18 mouse cellular contexts compared by ENCODE assay signal in the genomic region with DNA sequence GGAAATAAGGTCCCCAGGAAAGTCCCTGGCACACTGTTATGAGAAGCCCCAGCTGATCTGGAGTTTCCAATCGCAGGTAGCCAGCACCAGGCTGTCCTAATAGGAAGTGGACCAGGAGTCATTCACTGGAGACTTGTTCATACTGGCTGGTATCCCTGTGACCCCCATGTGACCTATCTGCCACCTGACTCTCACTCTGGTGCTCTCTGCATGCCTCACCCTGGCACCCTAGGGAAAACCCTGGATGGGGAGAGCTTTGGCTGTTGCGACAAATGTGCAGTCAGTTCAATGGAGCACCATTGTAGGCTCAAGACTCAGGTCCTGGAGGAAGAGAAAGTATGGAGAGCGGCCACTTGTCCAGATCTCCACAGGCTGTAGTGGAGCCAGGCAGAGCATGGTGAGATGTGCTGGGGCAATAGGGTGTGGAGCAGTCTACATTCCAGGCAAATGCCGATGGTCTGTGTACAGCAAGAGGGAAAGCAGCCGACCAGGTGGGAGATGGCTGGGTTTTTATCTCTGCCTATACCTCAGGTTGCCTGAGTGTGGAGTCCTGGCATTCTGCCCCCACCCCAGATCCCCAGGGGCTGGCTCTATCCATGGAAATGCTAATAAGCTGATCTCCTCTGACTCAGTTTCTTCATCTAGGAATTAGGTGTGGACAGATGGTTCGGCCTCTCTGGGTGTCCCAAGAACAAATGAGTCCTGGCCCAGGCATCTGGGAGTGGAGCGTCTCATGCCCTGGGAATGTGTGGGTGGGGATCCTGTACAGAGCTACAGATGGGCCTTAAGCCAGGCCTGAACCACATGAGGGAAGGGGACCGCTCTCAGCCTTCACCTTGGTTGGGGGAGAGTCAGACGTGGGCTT. TPM values are rescaled to one million over a fixed set of nuclear protein-coding genes. Genes with fewer than 3 reads are reported as not detected.
A peak's percentile ranks its signal among the peaks of the same experiment; 100 is the strongest.
DNase-seq lines count a peak whose midpoint lies in the region; ATAC-seq and TF ChIP-seq lines count a peak whose summit lies in the region.
"Had no signal": no experiment of that assay in that cellular context is flagged by ENCODE, and none has a peak within 500 bp of the region (broad histone marks: within the 10 kb centered on the region; RNA-seq: fewer than 3 reads in every experiment).

No protein-coding gene starts in this region.

- ATAC-seq in heart, embryonic 12.5 days (ENCODE audit: insufficient number of reproducible peaks, low FRiP score): peak; percentile 38; the same call in 1 of the 2 replicates
- ATAC-seq in intestine, postnatal 0 days: peak; percentile 46
- peak; percentile 59 for ATAC-seq in stomach, postnatal 0 days (ENCODE audit: low FRiP score, low TSS enrichment)
- ATAC-seq: liver, embryonic 12.5 days had no signal

- no peaks in the 10 kb centered on the region for H3K36me3 ChIP-seq in heart, embryonic 12.5 days
- H3K36me3 ChIP-seq in intestine, postnatal 0 days (ENCODE audit: control insufficient read depth, insufficient read depth): no peaks in the 10 kb centered on the region
- H3K36me3 ChIP-seq in stomach, postnatal 0 days (ENCODE audit: control insufficient read depth, insufficient read depth, low read length): no peaks in the 10 kb centered on the region
- H3K36me3 ChIP-seq: embryonic facial prominence, embryonic 13.5 days; forebrain, embryonic 12.5 days; liver, embryonic 12.5 days had no signal

- WGBS in heart, embryonic 12.5 days: 65% methylated on average over 9 of the region's 9 CpGs
- WGBS in intestine, postnatal 0 days: 59% methylated on average over 9 of the region's 9 CpGs
- WGBS in stomach, postnatal 0 days: 45% methylated on average over 9 of the region's 9 CpGs

- H3K27me3 ChIP-seq in heart, embryonic 12.5 days (replicated peaks): peaks cover 24% of the 10 kb centered on the region
- H3K27me3 ChIP-seq in intestine, postnatal 0 days (replicated peaks; ENCODE audit: control insufficient read depth, insufficient read depth, low read length): no peaks in the 10 kb centered on the region
- H3K27me3 ChIP-seq in stomach, postnatal 0 days (ENCODE audit: control insufficient read depth, insufficient read depth, low read length): no peaks in the 10 kb centered on the region
- H3K27me3 ChIP-seq: embryonic facial prominence, embryonic 13.5 days had no signal

- H3K4me3 ChIP-seq in heart, embryonic 12.5 days: no peak overlapping the region
- no peak overlapping the region for H3K4me3 ChIP-seq in intestine, postnatal 0 days (ENCODE audit: low read depth, low read length)
- no peak overlapping the region for H3K4me3 ChIP-seq in stomach, postnatal 0 days (ENCODE audit: low read depth, low read length)
- H3K4me3 ChIP-seq: embryonic facial prominence, embryonic 13.5 days; forebrain, embryonic 12.5 days; liver, embryonic 12.5 days had no signal

- TF ChIP-seq EP300 in stomach, postnatal 0 days (optimal IDR thresholded peaks at IDR 0.05): no peak

- intact Hi-C loops in heart, postnatal 10 days (cut with DNase I): no loop called here

- no peaks in the 10 kb centered on the region for H3K9me3 ChIP-seq in heart, embryonic 12.5 days (replicated peaks)
- H3K9me3 ChIP-seq in intestine, postnatal 0 days (ENCODE audit: control insufficient read depth): no peaks in the 10 kb centered on the region
- no peaks in the 10 kb centered on the region for H3K9me3 ChIP-seq in stomach, postnatal 0 days (ENCODE audit: control insufficient read depth, low read length)
- H3K9me3 ChIP-seq: embryonic facial prominence, embryonic 13.5 days; forebrain, embryonic 12.5 days; liver, embryonic 12.5 days had no signal

- H3K4me2 ChIP-seq in heart, embryonic 12.5 days: no peak overlapping the region
- no peak overlapping the region for H3K4me2 ChIP-seq in intestine, postnatal 0 days (replicated peaks; ENCODE audit: low read depth)
- H3K4me2 ChIP-seq in stomach, postnatal 0 days (replicated peaks; ENCODE audit: low read depth): no peak overlapping the region
- H3K4me2 ChIP-seq: embryonic facial prominence, embryonic 13.5 days; forebrain, embryonic 12.5 days; liver, embryonic 12.5 days had no signal

- no peak overlapping the region for H3K9ac ChIP-seq in heart, embryonic 12.5 days
- H3K9ac ChIP-seq in intestine, postnatal 0 days (ENCODE audit: low read depth, low read length): no peak overlapping the region
- H3K9ac ChIP-seq in stomach, postnatal 0 days (ENCODE audit: low read length): no peak overlapping the region
- H3K9ac ChIP-seq: embryonic facial prominence, embryonic 13.5 days; forebrain, embryonic 12.5 days; liver, embryonic 12.5 days had no signal

- no peak overlapping the region for H3K27ac ChIP-seq in heart, embryonic 12.5 days (ENCODE audit: poor library complexity, severe bottlenecking)
- H3K27ac ChIP-seq in intestine, postnatal 0 days (ENCODE audit: low read depth, low read length): no peak overlapping the region
- 0 out of 2 replicates have a peak overlapping the region, but pooled peaks have one; percentile 4 for H3K27ac ChIP-seq in stomach, postnatal 0 days (replicated peaks)
- H3K27ac ChIP-seq: embryonic facial prominence, embryonic 13.5 days; forebrain, embryonic 12.5 days; liver, embryonic 12.5 days had no signal

- H3K4me1 ChIP-seq in heart, embryonic 12.5 days (replicated peaks): peaks cover 19% of the 10 kb centered on the region
- H3K4me1 ChIP-seq in intestine, postnatal 0 days (replicated peaks; ENCODE audit: control insufficient read depth, insufficient read depth, low read length): no peaks in the 10 kb centered on the region
- H3K4me1 ChIP-seq in stomach, postnatal 0 days (replicated peaks; ENCODE audit: control insufficient read depth, insufficient read depth): no peaks in the 10 kb centered on the region
- H3K4me1 ChIP-seq: liver, embryonic 12.5 days had no signal

- no peak for DNase-seq in heart, postnatal 10 days
- DNase-seq in urinary bladder, postnatal 14 days (ENCODE audit: low spot score): peak; percentile 49
- no peak for DNase-seq in urinary bladder, adult 2 months (ENCODE audit: low spot score)
- peak; percentile 43 for DNase-seq in stomach, postnatal 0 days (ENCODE audit: low spot score)
- DNase-seq in urinary bladder, postnatal 36 days (ENCODE audit: low spot score in 2 of 2): no peak
- DNase-seq in frontal cortex, postnatal 36 days (ENCODE audit: low spot score in 2 of 2): no peak
- DNase-seq: adrenal gland, postnatal 36 days; kidney, adult 11 months; thymus, adult 2 months had no signal

- TF ChIP-seq CTCF in intestine, postnatal 0 days (IDR thresholded peaks at IDR 0.05; ENCODE audit: low read depth): no peak
- TF ChIP-seq CTCF in stomach, postnatal 0 days (IDR thresholded peaks at IDR 0.05; ENCODE audit: low read depth): no peak

RNA-seq across cellular contexts. Expression of a gene that starts 2.4 kb away (rescaled TPM):
- 18.2 and 20.5 TPM in 2 replicates for polyA plus RNA-seq in heart, embryonic 12.5 days (2016; fragmentation: Nextera tagmentation; extraction: Ambion mirVana)
- total RNA-seq in heart, postnatal 10 days (2021): 10 to 100 TPM; 38.5 to 40.6 TPM
- 11.1 and 29.7 TPM in 2 replicates for polyA plus RNA-seq in urinary bladder, adult 2 months (2012; rRNA removed)
- polyA plus RNA-seq in intestine, postnatal 0 days (2015; fragmentation: Nextera tagmentation; extraction: Ambion mirVana): 48.2 and 57.0 TPM in 2 replicates
- 54.8 and 70.6 TPM in 2 replicates for polyA plus RNA-seq in stomach, postnatal 0 days (2015; fragmentation: Nextera tagmentation; extraction: Ambion mirVana)
- total RNA-seq: hematopoietic stem cell, adult 5-6 weeks; megakaryocyte-erythroid progenitor cell, adult 5-6 weeks had no signal

RNA-seq across cellular contexts. Expression of a gene that starts 17.0 kb away (rescaled TPM):
- 30.5 and 31.8 TPM in 2 replicates for polyA plus RNA-seq in heart, embryonic 12.5 days (2016; fragmentation: Nextera tagmentation; extraction: Ambion mirVana)
- total RNA-seq in heart, postnatal 10 days (2021): 10 to 100 TPM; 43.2 to 49.3 TPM
- 24.8 and 26.1 TPM in 2 replicates for polyA plus RNA-seq in urinary bladder, adult 2 months (2012; rRNA removed)
- polyA plus RNA-seq in intestine, postnatal 0 days (2015; fragmentation: Nextera tagmentation; extraction: Ambion mirVana): 20.2 and 21.7 TPM in 2 replicates
- polyA plus RNA-seq in stomach, postnatal 0 days (2015; fragmentation: Nextera tagmentation; extraction: Ambion mirVana): 19.1 and 20.9 TPM in 2 replicates

RNA-seq across cellular contexts. Expression of a gene that starts 20.8 kb away (rescaled TPM):
- polyA plus RNA-seq in heart, embryonic 12.5 days (2016; fragmentation: Nextera tagmentation; extraction: Ambion mirVana): not detected in 2 replicates
- total RNA-seq in heart, postnatal 10 days (2021): not detected
- polyA plus RNA-seq in urinary bladder, adult 2 months (2012; rRNA removed): 0.73 and 1.1 TPM in 2 replicates
- polyA plus RNA-seq in intestine, postnatal 0 days (2015; fragmentation: Nextera tagmentation; extraction: Ambion mirVana): not detected in 2 replicates
- polyA plus RNA-seq in stomach, postnatal 0 days (2015; fragmentation: Nextera tagmentation; extraction: Ambion mirVana): 0.05 and 0.10 TPM in 2 replicates
- total RNA-seq: adrenal gland, postnatal 36 days; gastrocnemius, adult 8-10 months; hematopoietic stem cell, adult 5-6 weeks; left cerebral cortex, postnatal 14 days; megakaryocyte-erythroid progenitor cell, adult 5-6 weeks had no signal
- polyA plus RNA-seq: embryonic facial prominence, embryonic 13.5 days; liver, embryonic 12.5 days had no signal

RNA-seq across cellular contexts. Expression of a gene that starts 28.9 kb away (rescaled TPM):
- 50.5 and 53.2 TPM in 2 replicates for polyA plus RNA-seq in heart, embryonic 12.5 days (2016; fragmentation: Nextera tagmentation; extraction: Ambion mirVana)
- 10 to 100 TPM; 23.8 to 25.7 TPM for total RNA-seq in heart, postnatal 10 days (2021)
- 47.5 and 66.1 TPM in 2 replicates for polyA plus RNA-seq in urinary bladder, adult 2 months (2012; rRNA removed)
- polyA plus RNA-seq in intestine, postnatal 0 days (2015; fragmentation: Nextera tagmentation; extraction: Ambion mirVana): 28.2 and 31.4 TPM in 2 replicates
- polyA plus RNA-seq in stomach, postnatal 0 days (2015; fragmentation: Nextera tagmentation; extraction: Ambion mirVana): 37.5 and 40.2 TPM in 2 replicates

RNA-seq across cellular contexts. Expression of a gene that starts 29.1 kb away (rescaled TPM):
- 11.3 and 12.5 TPM in 2 replicates for polyA plus RNA-seq in heart, embryonic 12.5 days (2016; fragmentation: Nextera tagmentation; extraction: Ambion mirVana)
- 1 to 10 TPM; 4.6 to 5.7 TPM for total RNA-seq in heart, postnatal 10 days (2021)
- polyA plus RNA-seq in urinary bladder, adult 2 months (2012; rRNA removed): 16.2 and 21.7 TPM in 2 replicates
- polyA plus RNA-seq in intestine, postnatal 0 days (2015; fragmentation: Nextera tagmentation; extraction: Ambion mirVana): 6.7 and 7.2 TPM in 2 replicates
- polyA plus RNA-seq in stomach, postnatal 0 days (2015; fragmentation: Nextera tagmentation; extraction: Ambion mirVana): 10.3 and 10.5 TPM in 2 replicates

Comparison
In these comparisons a context has a peak if more than half of its experiments do, and no peak if none do; other contexts are left out.
1. DNase-seq: peak in urinary bladder, postnatal 14 days (single experiment) and stomach, postnatal 0 days (single experiment); none in heart, postnatal 10 days (0 of 2), urinary bladder, adult 2 months (single experiment), urinary bladder, postnatal 36 days (0 of 2) and frontal cortex, postnatal 36 days (0 of 2).
2. Peak in every context shown above with its lines, with median percentiles within 50 percentile points of each other: ATAC-seq.